Mouse (Mus musculus) cerebellum, postnatal 4 days (tissue): ENCODE data around the gene Cdh23.

ENCODE experiments used
- DNase-seq, 2 experiments: peaks; one replicate each; pipeline ENCODE4 v3.0.0; 2022; ENCODE audit warnings: low spot score in 2 of 2, mixed read lengths in 1 of 2

Gene Cdh23

DNA sequence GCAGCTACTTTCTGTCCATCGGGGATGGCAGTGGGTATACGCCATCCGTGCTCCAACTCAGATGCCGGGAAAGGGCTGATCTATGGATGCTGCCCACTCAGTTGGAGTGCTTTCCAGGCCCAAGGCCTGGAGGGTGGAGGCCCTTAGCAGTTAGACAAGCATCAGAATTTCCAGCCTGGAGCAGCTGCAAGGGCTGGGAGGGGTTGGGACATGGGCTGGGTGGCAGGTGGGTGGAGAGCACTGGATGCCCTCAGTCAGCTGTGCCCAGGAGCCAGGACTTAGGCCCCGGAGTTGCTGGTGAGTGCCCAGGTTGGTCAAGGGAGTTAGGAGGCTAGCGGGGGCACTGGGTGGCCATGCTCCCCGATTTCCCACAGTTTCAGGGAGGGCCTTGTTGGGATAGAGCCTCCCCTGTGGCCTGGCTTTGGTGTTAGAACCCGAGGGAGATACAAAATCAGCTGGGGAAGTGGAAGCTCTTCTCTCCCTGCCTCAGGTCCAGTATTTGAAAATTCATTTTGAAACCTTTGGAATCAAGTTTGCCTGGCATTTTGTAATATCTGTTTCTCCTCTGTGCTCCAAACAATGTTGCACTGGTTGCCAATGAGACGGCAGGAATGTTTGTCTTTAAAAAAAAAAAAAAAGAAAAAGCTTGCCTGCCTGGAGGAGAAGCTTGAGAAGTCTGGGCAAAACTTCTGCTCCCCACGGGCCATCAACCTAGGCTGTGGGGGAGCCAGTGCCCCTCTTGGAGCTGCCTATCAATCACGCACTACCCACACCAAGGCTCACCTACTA, 295.6 kb downstream of the Cdh23 start:
- DNase-seq = no peak

DNA sequence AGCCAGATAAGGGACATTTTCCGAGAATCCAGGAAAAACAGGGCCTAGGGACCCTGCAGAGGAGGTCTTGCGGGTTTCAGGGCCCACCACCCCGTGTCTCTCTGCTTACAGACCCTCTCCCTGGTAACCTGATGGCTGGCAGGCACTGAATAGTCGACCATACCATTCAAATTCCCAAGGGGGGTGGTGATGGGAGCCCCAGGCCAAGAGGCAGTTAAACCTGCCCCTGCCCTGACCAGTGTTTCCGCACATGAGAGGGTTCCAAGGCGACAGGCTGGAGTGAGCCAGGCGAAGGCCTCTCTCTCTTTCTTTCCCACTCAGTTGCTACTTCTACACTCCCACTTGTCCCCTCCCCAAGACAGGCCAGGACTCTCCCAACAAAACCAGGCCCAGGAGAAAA, 296.8 kb downstream of the Cdh23 start, which contains the start of gene Gm17455:
Gene Gm17455 (plus strand): TSS at position 278 of the 400 bp plus-strand sequence.
- no peak for DNase-seq

DNA sequence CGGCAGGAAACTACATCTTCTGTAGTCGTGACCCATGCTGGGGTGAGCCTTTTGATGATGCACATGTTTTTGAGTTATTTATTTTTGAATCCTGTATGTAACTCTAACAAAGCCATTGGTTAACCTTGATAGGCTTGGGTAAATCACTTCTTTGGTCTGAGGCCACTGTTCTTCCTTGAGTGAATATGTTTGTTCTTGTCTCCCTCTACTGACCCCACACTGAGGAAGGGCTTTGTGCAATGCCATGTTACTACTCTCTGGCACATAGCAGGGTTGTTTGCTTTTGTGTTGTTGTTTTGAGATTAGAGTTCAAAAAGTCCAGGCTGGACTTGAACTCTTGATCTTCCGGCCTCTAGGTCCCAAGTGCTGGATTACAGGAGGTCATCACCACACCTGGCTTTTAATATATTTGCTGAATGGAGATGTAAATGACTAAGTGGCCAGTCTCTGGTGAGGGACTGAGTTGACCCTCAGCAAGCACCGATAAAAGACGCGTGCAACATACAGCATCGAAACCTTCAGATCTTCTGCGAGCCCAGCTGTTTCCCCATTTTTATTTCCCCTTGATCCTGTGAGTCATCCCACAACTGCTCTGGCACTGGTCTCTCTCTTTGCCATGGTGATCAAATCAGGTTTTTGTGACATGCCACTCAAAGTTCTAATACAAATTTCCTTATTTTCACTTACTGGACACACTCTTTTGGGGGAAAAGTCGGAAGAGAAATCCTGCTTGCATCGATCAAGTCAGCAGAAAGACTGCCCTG, 298.1 kb downstream of the Cdh23 start:
- DNase-seq = no peak

DNA sequence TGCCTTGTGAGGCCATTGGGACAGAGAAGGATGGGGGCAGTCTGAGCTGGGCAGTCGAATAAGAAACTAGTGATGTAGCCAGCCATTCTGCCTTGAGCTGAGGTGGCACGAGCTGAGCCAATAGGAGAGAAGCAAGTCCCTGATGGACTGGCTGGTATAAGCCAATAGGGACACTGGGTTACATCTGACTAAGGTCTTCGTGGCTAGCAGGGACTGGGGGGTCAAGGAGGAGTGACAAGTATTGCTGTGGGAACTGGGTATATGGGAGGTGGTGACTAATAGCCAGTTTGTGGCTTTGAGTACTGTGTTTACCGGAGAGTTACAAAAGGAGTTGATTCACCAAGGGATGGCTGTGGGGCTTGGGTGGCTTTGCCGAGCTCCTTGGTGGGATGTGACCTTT, 300.7 kb downstream of the Cdh23 start:
- DNase-seq = no peak

DNA sequence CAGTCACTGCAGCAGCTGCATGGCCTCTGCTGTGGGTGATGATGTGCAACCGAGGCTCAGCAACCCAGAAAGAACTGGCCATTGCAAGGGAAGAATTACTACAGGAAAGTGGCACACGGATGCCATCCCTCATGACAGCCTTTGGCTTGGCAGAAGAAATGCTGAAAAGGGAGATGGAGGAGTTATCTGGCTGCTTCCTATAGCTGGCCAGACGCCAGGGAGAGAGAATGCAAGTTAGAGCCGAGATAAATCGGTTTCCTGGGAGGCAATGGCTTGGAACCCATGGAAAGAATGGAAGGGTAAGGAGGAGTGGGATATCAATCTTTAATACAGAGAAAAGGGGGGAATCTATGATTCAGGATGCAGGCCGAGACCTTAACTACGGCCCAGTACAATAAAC, 301.4 kb downstream of the Cdh23 start:
- no peak for DNase-seq

DNA sequence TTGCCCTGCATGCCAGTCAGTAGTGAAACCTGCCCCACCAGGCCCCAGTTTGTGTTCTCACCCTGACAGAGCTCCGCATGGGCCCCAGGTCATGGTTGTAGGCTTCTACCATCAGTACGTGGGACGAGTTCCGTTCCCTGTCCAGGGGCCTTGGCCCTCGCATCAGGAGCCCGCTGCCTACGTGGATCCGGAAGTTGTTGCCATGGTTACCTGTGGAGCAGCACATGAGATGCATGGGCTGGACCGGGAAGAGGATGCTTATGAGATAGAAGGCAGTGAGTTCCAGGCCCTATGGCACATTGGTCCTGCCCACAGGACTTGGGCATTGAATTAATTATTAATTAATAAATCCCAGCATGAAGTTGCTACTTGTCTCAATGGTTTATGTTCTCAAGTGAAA, 304.6 kb downstream of the Cdh23 start:
- no peak for DNase-seq

GRCm38 (mm10) chr10:60390904-60391420, 305.3 kb downstream of the Cdh23 start:
- no peak for DNase-seq

- DNase-seq = no peak
These were observed 305.9 kb downstream of the Cdh23 start for GRCm38 (mm10) chr10:60390177-60390903.

DNA sequence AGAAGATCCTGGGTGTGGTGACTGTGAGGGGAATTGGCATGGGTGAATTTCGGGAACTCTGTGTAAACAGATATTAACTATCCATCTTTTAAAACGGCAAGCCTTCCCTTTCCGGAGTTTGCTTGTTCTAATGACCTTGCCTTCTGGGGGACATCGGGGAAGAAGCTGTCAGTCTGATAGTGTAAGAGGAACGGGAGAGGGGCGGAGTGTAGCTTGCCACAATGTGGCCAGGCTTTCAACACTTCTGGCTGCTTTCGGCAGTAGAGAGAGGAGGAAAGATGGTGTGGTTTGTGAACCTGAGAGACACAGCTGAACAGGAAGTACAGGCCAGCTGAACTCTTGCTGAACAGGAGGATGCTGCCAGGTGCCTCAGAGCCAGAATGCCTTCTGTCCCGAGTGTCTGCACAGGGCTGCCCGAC, 306.8 kb downstream of the Cdh23 start:
- no peak for DNase-seq

- no peak for DNase-seq
These were observed 308.0 kb downstream of the Cdh23 start for GRCm38 (mm10) chr10:60388332-60388731.

DNA sequence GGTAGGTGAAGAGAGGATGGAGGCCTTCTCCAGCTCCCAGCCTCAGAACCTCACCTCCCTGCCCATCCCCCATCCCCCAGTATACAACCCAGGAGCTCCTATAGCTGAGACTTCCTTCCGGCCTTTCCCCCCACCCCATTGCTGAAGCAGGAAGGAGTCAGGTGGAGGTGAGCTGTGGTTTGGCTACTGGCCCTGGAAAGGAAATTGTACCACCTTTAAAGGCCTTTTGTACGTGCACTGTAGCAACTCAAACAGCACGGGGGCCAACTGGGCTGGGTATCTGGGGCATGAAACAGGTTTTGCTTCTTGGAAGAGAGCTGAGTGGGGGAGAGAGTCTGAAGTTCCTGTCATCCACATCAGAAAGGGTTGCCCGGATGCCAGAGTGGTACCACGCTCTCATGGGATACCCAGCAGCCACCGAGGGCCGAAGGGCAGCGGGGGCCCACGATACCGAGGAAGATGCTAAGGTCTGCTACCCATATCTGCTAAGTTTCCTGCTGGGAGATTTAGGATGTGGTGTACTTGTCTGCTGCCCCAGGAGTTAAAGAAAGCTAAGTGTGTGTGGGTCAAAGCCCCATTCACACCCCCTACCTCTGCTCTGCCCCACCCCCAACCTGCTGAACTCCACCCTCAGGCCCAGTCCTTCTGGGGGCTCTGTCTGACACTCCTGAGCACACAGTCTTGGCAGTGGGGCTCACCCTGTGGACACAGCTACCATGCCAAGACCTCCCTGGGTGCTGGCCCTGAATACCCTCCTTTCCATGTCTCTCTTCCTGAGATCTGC, 315.0 kb downstream of the Cdh23 start:
- no peak for DNase-seq

DNA sequence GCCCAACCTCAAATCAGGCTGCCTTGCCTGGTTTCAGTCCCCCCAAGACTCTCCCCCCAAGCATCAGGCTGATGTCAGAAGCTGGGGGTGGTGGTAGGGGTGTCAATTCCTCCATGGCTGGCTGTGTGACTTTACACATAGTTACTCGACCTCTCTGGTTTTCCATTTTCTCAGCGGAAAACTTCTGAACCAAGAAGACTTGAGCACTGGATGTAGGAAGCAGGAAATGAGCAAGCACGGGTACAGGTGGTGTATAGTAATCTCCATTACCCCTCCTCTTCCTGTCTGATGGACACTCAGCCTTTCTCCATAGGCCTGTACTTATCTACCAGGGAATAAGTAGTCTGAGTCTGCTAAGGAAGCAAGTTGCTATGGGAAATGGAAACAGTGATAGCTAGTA, 316.1 kb downstream of the Cdh23 start:
- no peak for DNase-seq

DNA sequence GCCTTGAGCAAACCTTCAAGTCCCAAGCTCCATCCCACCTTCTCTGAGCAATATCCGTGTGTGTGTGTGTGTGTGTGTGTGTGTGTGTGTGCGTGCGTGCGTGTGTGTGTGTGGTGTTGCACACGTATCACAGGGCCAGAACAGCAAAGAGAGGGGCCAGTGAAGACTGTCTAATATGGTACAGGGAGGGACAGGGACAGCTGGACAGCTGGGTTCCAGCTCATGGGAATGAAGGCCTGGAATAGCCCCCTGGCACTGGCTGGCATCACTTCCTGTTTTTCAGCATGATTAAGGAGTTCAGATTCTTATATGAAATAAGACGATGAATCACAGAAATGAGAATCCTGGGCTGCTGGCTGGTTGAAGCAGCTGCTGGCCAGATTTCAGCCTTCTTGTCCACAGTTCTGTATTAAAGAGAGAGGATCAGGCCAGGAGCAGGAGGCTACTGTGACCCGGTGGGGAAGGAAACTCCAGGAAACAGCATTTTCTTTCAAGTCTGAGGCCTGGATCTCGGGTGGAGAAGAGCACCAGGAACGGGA, 316.8 kb downstream of the Cdh23 start:
- no peak for DNase-seq

DNA sequence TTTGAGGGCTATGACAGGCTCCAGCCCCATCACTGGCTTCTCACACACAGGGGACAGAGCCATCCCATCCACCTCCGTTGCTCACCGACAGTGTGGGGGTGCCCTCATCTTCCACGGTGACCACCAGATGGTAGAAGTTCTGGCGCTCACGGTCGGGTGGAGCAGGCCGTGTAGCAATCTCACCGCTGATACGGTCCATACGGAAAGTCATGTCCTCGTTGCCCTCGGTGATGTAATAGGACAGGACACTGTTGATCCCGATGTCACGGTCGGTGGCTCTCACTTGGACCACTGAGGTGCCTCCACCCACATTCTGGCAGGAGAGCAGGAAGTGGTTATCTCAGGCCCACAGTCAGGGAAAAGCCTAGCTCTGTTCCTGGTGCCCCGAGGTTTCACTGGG, 319.6 kb downstream of the Cdh23 start:
- DNase-seq = no peak

GRCm38 (mm10) chr10:60373937-60374578, 322.2 kb downstream of the Cdh23 start:
- DNase-seq = no peak

- no peak for DNase-seq
These were observed 322.8 kb downstream of the Cdh23 start for GRCm38 (mm10) chr10:60373543-60373936.

- DNase-seq = no peak
These were observed 324.5 kb downstream of the Cdh23 start for GRCm38 (mm10) chr10:60371596-60372386.

- DNase-seq = no peak
These were observed 325.7 kb downstream of the Cdh23 start for GRCm38 (mm10) chr10:60370601-60371061.

GRCm38 (mm10) chr10:60370098-60370497, 326.2 kb downstream of the Cdh23 start:
- peak in 1 of 2 experiments; percentile 46 for DNase-seq

- DNase-seq = no peak
These were observed 326.9 kb downstream of the Cdh23 start for GRCm38 (mm10) chr10:60369405-60369804.
